Mouse (Mus musculus): ENCODE data around the gene Spint1. TPM values are rescaled to one million over a fixed set of nuclear protein-coding genes. Genes with fewer than 3 reads are reported as not detected.

Spint1 gene
- 0.68 and 0.87 TPM in 2 replicates for polyA plus RNA-seq (2015; fragmentation: Nextera tagmentation; extraction: Ambion mirVana)

DNA sequence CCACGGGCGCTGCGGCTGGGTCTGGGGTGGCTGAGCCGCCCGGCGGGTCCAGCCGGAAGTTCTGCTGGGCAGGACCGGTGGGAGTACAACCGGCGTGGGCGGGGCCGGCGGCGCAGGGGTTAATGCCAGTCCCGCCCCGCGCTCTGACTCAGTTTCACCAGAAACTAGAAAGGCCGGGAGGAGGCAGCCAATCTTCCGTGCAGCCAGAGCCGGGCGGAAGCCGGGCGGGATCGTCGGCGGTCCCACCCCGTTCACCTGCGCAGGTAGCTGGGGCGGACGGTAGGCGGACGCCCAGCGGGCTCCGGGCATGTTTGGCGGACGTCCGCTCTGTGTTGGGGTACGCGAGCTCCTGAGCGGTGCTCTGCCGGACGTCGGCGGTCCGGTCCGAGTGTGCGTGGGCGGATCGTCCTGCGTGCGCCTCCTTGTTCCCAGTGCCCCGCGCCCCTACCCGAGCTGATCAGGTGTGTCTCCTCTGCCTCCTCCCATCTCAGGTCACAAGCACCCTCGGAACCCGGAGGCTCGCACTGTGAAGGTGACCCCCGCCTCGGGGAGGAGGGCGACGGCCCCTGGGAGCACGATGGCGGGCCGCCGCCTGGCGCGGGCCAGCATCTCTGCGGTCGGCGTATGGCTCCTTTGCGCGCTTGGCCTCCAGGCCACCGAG, at the start of gene Spint1:
Gene Spint1, plus strand, starts transcription at position 153 of the 661 bp plus-strand sequence.

DNA sequence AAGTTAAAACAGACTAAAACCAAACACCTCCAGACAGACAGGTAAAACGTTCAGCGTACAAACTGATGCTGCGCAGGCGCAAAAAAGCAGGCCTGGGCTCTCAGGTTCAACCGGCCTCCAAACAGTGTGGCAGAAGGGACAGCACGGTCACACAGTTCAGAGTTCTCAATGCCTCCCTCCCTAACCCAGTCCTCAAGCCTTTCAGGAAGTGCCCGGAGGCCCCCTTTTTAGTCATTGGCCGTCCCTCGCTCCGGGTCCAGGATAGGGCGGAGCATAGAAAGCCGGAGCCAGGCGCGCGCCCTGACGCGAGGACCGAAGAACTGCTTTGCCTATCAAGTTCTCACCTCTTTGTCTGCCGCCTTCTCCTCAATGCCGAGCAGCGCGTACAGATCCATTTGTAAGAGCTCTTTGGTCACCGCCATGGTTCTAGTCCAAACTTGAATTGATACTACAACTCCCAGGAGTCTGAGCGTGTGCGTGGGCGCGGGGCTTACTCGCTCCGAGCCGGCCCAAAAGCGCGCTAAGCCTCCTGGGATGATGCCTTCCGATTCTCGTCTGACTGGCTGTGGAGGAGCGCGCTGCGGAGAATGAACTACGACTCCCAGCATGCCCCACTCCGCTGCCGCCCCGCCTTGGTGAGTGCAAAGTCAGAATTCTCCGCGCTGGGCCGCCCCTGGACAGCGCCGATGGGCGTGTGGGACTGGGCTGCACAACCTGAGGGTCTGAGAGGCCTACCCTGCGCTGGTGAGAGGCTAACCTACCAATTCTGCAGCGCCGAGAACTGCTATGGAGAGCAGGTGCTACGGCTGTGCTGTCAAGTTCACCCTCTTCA, 28.6 kb upstream of the Spint1 start, which contains the start of the genes Zfyve19 and Dnajc17:
Gene Zfyve19, plus strand, starts transcription at position 274 of the 832 bp plus-strand sequence.
Gene Dnajc17, minus strand, starts transcription at position 452 of the 832 bp plus-strand sequence.

GRCm38 (mm10) chr2:119229775-119230704, 7.1 kb upstream of the Spint1 start, which contains the start of gene Ppp1r14d:
Gene Ppp1r14d (minus strand): TSS chr2:119229906.

DNA sequence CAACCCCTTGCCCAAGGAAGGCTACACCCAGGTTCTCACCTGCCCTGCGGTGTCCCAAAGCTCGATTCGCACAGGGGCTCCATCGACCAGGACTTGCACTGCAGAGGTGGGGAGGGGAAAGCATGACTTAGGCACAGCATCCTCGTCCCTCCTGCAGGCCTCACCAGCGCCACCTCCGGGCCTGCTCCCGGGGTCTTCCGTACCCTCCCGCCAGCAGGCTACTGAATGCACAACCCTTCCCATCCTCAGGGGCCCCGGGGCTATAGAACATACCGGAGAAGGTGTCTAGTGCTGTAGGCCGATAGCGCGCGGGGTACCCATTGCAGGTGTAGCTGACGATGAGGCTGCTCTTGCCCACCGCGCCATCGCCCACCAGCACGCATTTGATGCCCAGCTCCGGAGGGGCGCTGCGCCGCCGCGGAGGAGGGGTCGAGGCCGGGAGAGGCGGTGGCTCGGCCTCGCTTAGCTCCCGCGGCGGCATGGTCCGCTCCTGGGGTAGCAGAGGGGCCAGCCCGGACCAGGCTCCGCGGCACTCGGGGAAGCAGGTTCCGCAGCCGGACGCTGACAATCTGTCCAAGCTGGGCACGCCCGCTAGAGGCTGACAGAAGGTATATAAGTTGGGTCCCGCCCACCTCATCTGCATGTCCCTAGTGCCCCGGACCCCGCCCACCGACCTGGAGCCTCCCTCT, 33.6 kb downstream of the Spint1 start, which contains the start of gene Rhov:
Gene Rhov, minus strand, starts transcription at position 630 of the 689 bp plus-strand sequence.

GRCm38 (mm10) chr2:119288270-119288882, 51.2 kb downstream of the Spint1 start, which contains the start of gene Vps18:
Gene Vps18 (plus strand): TSS chr2:119288740.

Other genes starting within 250 kb of the Spint1 start
- 46.5 and 49.0 TPM in 2 replicates for gene Ccdc32, start 208.0 kb upstream of the Spint1 start, polyA plus RNA-seq (2015; fragmentation: Nextera tagmentation; extraction: Ambion mirVana)
- gene Rpusd2, start 202.6 kb upstream of the Spint1 start, polyA plus RNA-seq (2015; fragmentation: Nextera tagmentation; extraction: Ambion mirVana): 3.4 and 4.1 TPM in 2 replicates
- 3.9 and 4.6 TPM in 2 replicates for gene Knl1, start 190.2 kb upstream of the Spint1 start, polyA plus RNA-seq (2015; fragmentation: Nextera tagmentation; extraction: Ambion mirVana)
- 4.9 and 5.0 TPM in 2 replicates for gene Rad51, start 124.6 kb upstream of the Spint1 start, polyA plus RNA-seq (2015; fragmentation: Nextera tagmentation; extraction: Ambion mirVana)
- 37.5 and 40.3 TPM in 2 replicates for gene Rmdn3, start 80.3 kb upstream of the Spint1 start, polyA plus RNA-seq (2015; fragmentation: Nextera tagmentation; extraction: Ambion mirVana)
- gene Gchfr, start 69.6 kb upstream of the Spint1 start, polyA plus RNA-seq (2015; fragmentation: Nextera tagmentation; extraction: Ambion mirVana): 5.1 and 5.2 TPM in 2 replicates
- gene Gm14137, start 62.9 kb upstream of the Spint1 start, polyA plus RNA-seq (2015; fragmentation: Nextera tagmentation; extraction: Ambion mirVana): 0.32 and 0.74 TPM in 2 replicates
- 50.5 and 60.4 TPM in 2 replicates for gene Zfyve19, start 28.7 kb upstream of the Spint1 start, polyA plus RNA-seq (2015; fragmentation: Nextera tagmentation; extraction: Ambion mirVana)
- gene Dnajc17, start 28.6 kb upstream of the Spint1 start, polyA plus RNA-seq (2015; fragmentation: Nextera tagmentation; extraction: Ambion mirVana): 18.1 and 21.3 TPM in 2 replicates
- not detected in 2 replicates for gene Ppp1r14d, start 7.5 kb upstream of the Spint1 start, polyA plus RNA-seq (2015; fragmentation: Nextera tagmentation; extraction: Ambion mirVana)
- 48.6 and 49.2 TPM in 2 replicates for gene Rhov, start 33.9 kb downstream of the Spint1 start, polyA plus RNA-seq (2015; fragmentation: Nextera tagmentation; extraction: Ambion mirVana)
- 17.6 and 19.3 TPM in 2 replicates for gene Vps18, start 51.4 kb downstream of the Spint1 start, polyA plus RNA-seq (2015; fragmentation: Nextera tagmentation; extraction: Ambion mirVana)
- gene Dll4, start 88.4 kb downstream of the Spint1 start, polyA plus RNA-seq (2015; fragmentation: Nextera tagmentation; extraction: Ambion mirVana): 1.8 and 3.0 TPM in 2 replicates
- gene Chac1, start 113.9 kb downstream of the Spint1 start, polyA plus RNA-seq (2015; fragmentation: Nextera tagmentation; extraction: Ambion mirVana): 15.1 and 16.3 TPM in 2 replicates
- 2.6 and 3.0 TPM in 2 replicates for gene Ino80, start 240.3 kb downstream of the Spint1 start, polyA plus RNA-seq (2015; fragmentation: Nextera tagmentation; extraction: Ambion mirVana)

Data from neural tube, postnatal 0 days (tissue).